Mouse (Mus musculus) liver, embryonic 15.5 days (tissue): ENCODE measurements around the gene Rps13. TPM values are rescaled to one million over a fixed set of nuclear protein-coding genes. Genes with fewer than 3 reads are reported as not detected.
"Not testable (repeated sequence)": the region's sequence is repeated elsewhere in the genome, so short reads cannot be mapped to it uniquely, and the experiment has no call there.

Experiments used
- ATAC-seq: fragments of 200-750 bp; cut with Nextera tagmentation; 2 replicates; pipeline ENCODE4 v1.8.0; 2017; ENCODE audit warnings: moderate number of reproducible peaks, mild to moderate bottlenecking, moderate library complexity; ENCODE audit not compliant: insufficient read depth
- H3K27ac ChIP-seq: fragments of 300-500 bp; sonication (generic); replicated peaks from 2 replicates; pipeline ENCODE4 v1.5.1; 2015; ENCODE audit warnings: mild to moderate bottlenecking, inconsistent platforms
- H3K27me3 ChIP-seq: fragments of 300-500 bp; sonication (generic); 2 replicates; pipeline ENCODE4 v1.6.1; 2015; ENCODE audit warnings: mild to moderate bottlenecking, inconsistent platforms
- H3K36me3 ChIP-seq: fragments of 300-500 bp; sonication (generic); replicated peaks from 2 replicates; pipeline ENCODE4 v1.6.1; 2015; ENCODE audit warnings: moderate library complexity, mild to moderate bottlenecking, inconsistent platforms
- H3K4me1 ChIP-seq: fragments of 300-500 bp; sonication (generic); replicated peaks from 2 replicates; pipeline ENCODE4 v1.6.1; 2015; ENCODE audit warnings: inconsistent platforms
- H3K4me2 ChIP-seq: fragments of 300-500 bp; sonication (generic); 2 replicates; pipeline ENCODE4 v1.6.1; 2015; ENCODE audit warnings: moderate library complexity, mild to moderate bottlenecking, inconsistent platforms
- H3K4me3 ChIP-seq: fragments of 300-500 bp; sonication (generic); replicated peaks from 2 replicates; pipeline ENCODE4 v1.5.1; 2015; ENCODE audit warnings: mild to moderate bottlenecking, inconsistent platforms
- H3K9ac ChIP-seq: fragments of 300-500 bp; sonication (generic); 2 replicates; pipeline ENCODE4 v1.6.1; 2015; ENCODE audit warnings: moderate library complexity, mild to moderate bottlenecking, inconsistent platforms
- H3K9me3 ChIP-seq: fragments of 300-500 bp; sonication (generic); replicated peaks from 2 replicates; pipeline ENCODE4 v1.6.1; 2016; ENCODE audit warnings: inconsistent platforms
- WGBS: fragments of 180-500 bp; shearing (Covaris S2); methylation state at CpG from one replicate; pipeline ENCODE4 v1.1.7; 2015; ENCODE audit warnings: mixed read lengths; ENCODE audit not compliant: insufficient replicate concordance; 5-methylcytosine and 5-hydroxymethylcytosine counted together
- polyA plus RNA-seq: library from polyadenylated mRNA; unstranded; fragments of >200 nt; fragmentation: Nextera tagmentation; extraction: Ambion mirVana; gene quantifications from 2 replicates; pipeline ENCODE4 v1.2.1, GENCODE M21; 2015

Rps13 gene
- 411 and 421 TPM in 2 replicates for polyA plus RNA-seq

GRCm38 (mm10) chr7:116333713-116334668 lies at the start of gene Rps13:
TSS of gene Rps13 (minus strand) at chr7:116334195.
- Histone ChIP-seq H3K4me3 (peak within 1 kb of the TSS; percentile 92), H3K36me3 (peaks cover 38% of the 10 kb centered on the region), H3K27ac (peak within 1 kb of the TSS; percentile 87), H3K9me3 (no peaks in the 10 kb centered on the region), H3K4me1 (peaks cover 38% of the 10 kb centered on the region), H3K4me2 (peak within 1 kb of the TSS; percentile 75), H3K9ac (peak within 1 kb of the TSS; percentile 90), H3K27me3 (no peaks in the 10 kb centered on the region)
- ATAC-seq: peak; percentile 98
- under 1% methylated on average over 78 of the region's 78 CpGs for WGBS

- H3K9ac ChIP-seq, H3K27me3 ChIP-seq, H3K4me1 ChIP-seq, H3K4me2 ChIP-seq, H3K4me3 ChIP-seq, H3K9me3 ChIP-seq, H3K27ac ChIP-seq, ATAC-seq: not testable (repeated sequence)
- peaks cover 10% of the 10 kb centered on the region; the same call in 1 of the 2 replicates for H3K36me3 ChIP-seq
- 69% methylated on average over 6 of the region's 6 CpGs for WGBS
These were observed 45.2 kb upstream of the Rps13 start for GRCm38 (mm10) chr7:116379181-116379580.

- Histone ChIP-seq H3K4me1 (0 out of 2 replicates have a peak, but pooled peaks cover 4% of the 10 kb centered on the region), H3K9me3 (no peaks in the 10 kb centered on the region), H3K4me3 (no peak overlapping the region), H3K4me2 (no peak overlapping the region), H3K27ac (no peak overlapping the region), H3K9ac (no peak overlapping the region), H3K27me3 (no peaks in the 10 kb centered on the region), H3K36me3 (peaks cover 6% of the 10 kb centered on the region; the same call in 1 of the 2 replicates)
- WGBS: 50% methylated on average over 1 of the region's 1 CpGs
- no peak for ATAC-seq
These were observed 40.3 kb upstream of the Rps13 start for GRCm38 (mm10) chr7:116374284-116374683.

- no peaks in the 10 kb centered on the region for H3K9me3 ChIP-seq
- peaks cover 38% of the 10 kb centered on the region for H3K4me1 ChIP-seq
- 65% methylated on average over 1 of the region's 1 CpGs for WGBS
- H3K36me3 ChIP-seq: peaks cover 27% of the 10 kb centered on the region
- ATAC-seq: no peak
- peak overlapping the region; percentile 41; the same call in 1 of the 2 replicates for H3K4me2 ChIP-seq
- no peaks in the 10 kb centered on the region for H3K27me3 ChIP-seq
- peak overlapping the region; percentile 1; the same call in 1 of the 2 replicates for H3K9ac ChIP-seq
- H3K4me3 ChIP-seq: no peak overlapping the region
- no peak overlapping the region; the same call in 1 of the 2 replicates for H3K27ac ChIP-seq
These were observed 2.2 kb upstream of the Rps13 start for GRCm38 (mm10) chr7:116336226-116336625.

DNA sequence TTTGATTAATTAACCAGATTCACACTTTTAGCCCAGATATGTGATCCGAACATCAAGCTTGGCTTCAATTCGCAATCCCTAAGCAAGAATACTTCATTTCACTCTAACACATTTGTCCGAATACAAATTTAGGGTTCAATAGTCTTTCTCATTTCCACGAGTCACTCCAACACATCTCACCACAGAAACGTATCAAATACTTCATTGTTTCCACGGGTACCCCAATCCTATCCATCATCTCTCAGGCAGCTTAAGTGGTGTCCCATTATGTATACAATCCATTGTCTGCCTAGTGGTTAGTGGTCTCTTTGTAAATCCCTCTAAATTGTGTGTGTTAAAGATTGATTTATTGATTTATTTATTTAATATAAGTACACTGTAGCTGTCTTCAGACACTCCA lies 1.1 kb upstream of the Rps13 start:
- Histone ChIP-seq H3K36me3 (peaks cover 32% of the 10 kb centered on the region), H3K27me3 (no peaks in the 10 kb centered on the region), H3K27ac (peak overlapping the region; percentile 87; the same call in 1 of the 2 replicates), H3K9me3 (no peaks in the 10 kb centered on the region), H3K4me2 (peak overlapping the region; percentile 75), H3K4me1 (peaks cover 38% of the 10 kb centered on the region), H3K4me3 (peak overlapping the region; percentile 92), H3K9ac (peak overlapping the region; percentile 90)
- ATAC-seq: no peak
- WGBS: 65% methylated on average over 6 of the region's 6 CpGs

DNA sequence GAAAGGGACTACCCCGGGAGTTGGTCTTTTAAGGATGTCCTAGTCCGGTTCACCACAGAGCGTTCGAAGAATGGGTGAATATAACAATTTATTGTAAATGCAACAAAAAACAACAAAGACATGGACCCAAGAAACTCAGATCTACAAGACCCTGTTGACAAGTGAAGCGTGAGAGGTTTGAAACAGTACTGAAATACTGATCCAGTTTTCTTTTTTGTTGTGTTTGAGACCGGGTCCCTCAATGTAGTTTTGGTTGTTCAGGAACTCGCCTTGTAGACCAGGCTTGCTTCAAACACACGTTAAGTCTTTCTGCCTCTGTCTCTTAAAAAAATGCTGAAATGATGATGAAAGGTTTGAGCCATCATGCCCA lies 659 bp upstream of the Rps13 start:
- Histone ChIP-seq H3K9me3 (no peaks in the 10 kb centered on the region), H3K9ac (peak overlapping the region; percentile 90), H3K4me3 (peak overlapping the region; percentile 92), H3K4me2 (peak overlapping the region; percentile 75), H3K27ac (peak overlapping the region; percentile 87), H3K4me1 (peaks cover 38% of the 10 kb centered on the region), H3K36me3 (peaks cover 34% of the 10 kb centered on the region), H3K27me3 (no peaks in the 10 kb centered on the region)
- ATAC-seq: no peak
- WGBS: 7% methylated on average over 8 of the region's 8 CpGs

DNA sequence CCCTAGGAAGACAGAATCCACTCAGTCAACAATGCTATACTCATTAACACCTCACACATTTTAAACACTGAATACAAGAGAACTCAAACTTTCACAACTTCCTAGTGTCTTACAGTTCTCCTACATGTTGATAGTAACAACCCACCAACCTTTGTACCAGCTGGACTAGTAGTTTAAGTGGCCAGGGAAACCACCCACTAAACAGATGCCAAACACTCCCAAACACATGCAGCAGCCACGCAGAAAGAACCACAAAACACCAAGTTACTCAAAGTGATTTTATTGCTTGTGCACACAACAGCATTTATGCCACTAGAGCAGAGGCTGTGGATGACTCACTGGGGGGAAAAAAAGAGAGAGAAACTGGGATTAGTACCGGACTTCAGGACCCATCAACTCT lies 2.7 kb downstream of the Rps13 start:
- no peaks in the 10 kb centered on the region for H3K27me3 ChIP-seq
- 86% methylated on average over 2 of the region's 2 CpGs for WGBS
- no peak overlapping the region for H3K9ac ChIP-seq
- peaks cover 31% of the 10 kb centered on the region for H3K4me1 ChIP-seq
- no peak overlapping the region for H3K4me3 ChIP-seq
- peaks cover 39% of the 10 kb centered on the region for H3K36me3 ChIP-seq
- no peak for ATAC-seq
- H3K4me2 ChIP-seq: no peak overlapping the region
- H3K27ac ChIP-seq: no peak overlapping the region
- no peaks in the 10 kb centered on the region for H3K9me3 ChIP-seq

DNA sequence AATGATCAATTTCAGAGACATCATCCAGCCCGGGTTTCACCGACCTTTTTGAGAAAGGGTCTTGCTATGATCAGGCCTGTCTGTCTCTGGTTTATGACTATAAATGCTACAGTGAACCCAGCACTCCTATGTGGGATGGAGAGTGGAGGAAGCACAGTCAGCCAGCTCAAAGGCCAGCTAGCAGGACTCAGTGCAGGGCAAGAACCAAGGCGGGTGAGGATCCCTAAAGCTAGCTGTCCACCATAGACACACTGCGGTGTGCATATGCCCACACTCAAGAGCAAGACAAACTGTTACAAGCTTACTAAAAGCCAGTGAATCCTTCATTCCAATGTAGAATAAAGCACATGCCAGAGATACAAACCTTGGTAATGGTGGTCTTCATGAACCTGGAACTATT lies 4.1 kb downstream of the Rps13 start:
- H3K4me3 ChIP-seq: no peak overlapping the region
- 82% methylated on average over 4 of the region's 4 CpGs for WGBS
- H3K36me3 ChIP-seq: peaks cover 39% of the 10 kb centered on the region
- no peaks in the 10 kb centered on the region for H3K9me3 ChIP-seq
- H3K4me2 ChIP-seq: no peak overlapping the region
- no peak overlapping the region for H3K27ac ChIP-seq
- no peak for ATAC-seq
- H3K9ac ChIP-seq: no peak overlapping the region
- H3K27me3 ChIP-seq: no peaks in the 10 kb centered on the region
- H3K4me1 ChIP-seq: peaks cover 20% of the 10 kb centered on the region

DNA sequence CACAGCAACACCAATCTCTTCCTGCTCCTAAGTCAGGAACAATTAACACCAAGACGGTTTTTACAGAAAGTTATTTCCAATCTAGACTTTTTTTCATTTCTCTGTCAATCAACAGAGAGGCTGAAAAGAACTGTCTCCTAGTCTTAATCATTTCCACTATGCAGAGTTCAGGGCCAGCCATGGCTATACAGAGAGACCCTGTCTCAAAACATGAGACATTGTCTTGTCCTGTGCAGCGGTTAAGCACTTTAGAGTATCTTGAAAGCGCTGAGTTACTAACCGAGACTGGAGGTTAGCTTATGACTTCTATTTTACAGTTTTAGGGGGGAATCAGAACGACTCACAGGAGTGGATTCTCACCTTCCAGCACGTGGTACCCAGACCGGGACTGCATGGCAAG lies 5.2 kb downstream of the Rps13 start:
- no peak overlapping the region for H3K27ac ChIP-seq
- no peak for ATAC-seq
- WGBS: 64% methylated on average over 7 of the region's 7 CpGs
- H3K4me1 ChIP-seq: peaks cover 18% of the 10 kb centered on the region
- no peak overlapping the region for H3K4me3 ChIP-seq
- H3K4me2 ChIP-seq: no peak overlapping the region
- H3K9ac ChIP-seq: no peak overlapping the region
- H3K9me3 ChIP-seq: no peaks in the 10 kb centered on the region
- no peaks in the 10 kb centered on the region for H3K27me3 ChIP-seq
- H3K36me3 ChIP-seq: peaks cover 39% of the 10 kb centered on the region

DNA sequence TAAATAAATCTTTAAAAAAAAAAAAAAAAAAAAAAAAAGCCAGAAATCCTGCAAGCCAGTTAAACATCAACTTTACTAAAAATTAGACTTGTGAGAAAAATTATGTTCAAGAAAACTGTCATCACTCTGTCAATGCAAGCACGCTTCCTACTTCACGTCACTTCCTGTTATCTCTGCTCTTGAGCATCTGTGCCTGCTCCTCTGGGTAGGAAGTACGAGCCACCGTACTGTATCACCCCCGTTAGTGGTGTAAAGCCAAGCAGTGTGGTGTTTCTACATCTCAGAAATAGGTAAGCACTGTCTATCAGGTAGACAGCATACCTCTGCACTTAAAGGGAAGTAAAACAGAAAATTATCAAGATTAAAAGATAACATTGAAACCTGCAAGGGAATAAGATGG lies 6.1 kb downstream of the Rps13 start:
- peaks cover 16% of the 10 kb centered on the region for H3K4me1 ChIP-seq
- WGBS: 39% methylated on average over 5 of the region's 5 CpGs
- ATAC-seq: no peak

DNA sequence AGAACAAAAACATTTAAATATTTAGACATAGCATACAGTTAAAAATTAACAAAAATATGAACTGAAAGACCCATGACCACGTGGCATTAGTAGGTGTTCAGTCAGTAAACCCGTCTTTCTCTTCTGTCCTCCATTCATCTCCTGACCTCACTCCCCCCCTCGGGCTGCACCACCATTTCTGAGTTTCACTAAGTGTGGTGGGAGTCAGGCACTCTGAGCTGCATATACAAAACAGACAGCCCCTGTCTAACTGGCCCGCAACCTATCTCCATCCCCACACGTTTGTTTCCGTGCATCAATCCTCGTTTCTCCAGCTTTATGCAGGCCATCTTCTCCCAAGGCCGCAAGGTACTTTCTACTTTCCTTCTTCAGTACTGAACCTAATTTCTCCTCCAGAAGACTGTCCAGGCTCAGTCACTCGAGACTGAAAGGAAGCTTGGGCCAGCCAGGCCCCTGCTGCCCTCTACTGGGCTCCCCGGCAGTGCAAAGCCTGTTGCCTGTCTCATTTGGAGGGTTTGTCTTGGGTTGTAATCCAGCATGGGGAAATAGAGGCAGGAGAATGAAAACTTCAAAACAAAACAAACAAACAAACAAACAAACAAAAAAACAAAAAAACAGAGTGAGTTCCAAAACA lies 10.5 kb downstream of the Rps13 start:
- 34% methylated on average over 10 of the region's 10 CpGs for WGBS
- Histone ChIP-seq H3K4me1 (no peaks in the 10 kb centered on the region; the same call in 1 of the 2 replicates), H3K4me2 (0 out of 2 replicates have a peak overlapping the region, but pooled peaks have one; percentile 29), H3K9me3 (no peaks in the 10 kb centered on the region), H3K9ac (no peak overlapping the region), H3K4me3 (no peak overlapping the region), H3K27ac (no peak overlapping the region), H3K36me3 (no peaks in the 10 kb centered on the region), H3K27me3 (no peaks in the 10 kb centered on the region)
- ATAC-seq: no peak

More for the DNA sequence above, 6.1 kb downstream of the Rps13 start:
- no peak overlapping the region for H3K4me2 ChIP-seq
- no peaks in the 10 kb centered on the region for H3K27me3 ChIP-seq
- no peak overlapping the region for H3K27ac ChIP-seq
- peaks cover 37% of the 10 kb centered on the region for H3K36me3 ChIP-seq
- no peak overlapping the region for H3K4me3 ChIP-seq
- no peaks in the 10 kb centered on the region for H3K9me3 ChIP-seq
- no peak overlapping the region for H3K9ac ChIP-seq
